Mouse (Mus musculus) common myeloid progenitor, adult 5-6 weeks (primary cell): ENCODE measurements around the gene Pank3. TPM values are rescaled to one million over a fixed set of nuclear protein-coding genes. Genes with fewer than 3 reads are reported as not detected.
"Not testable (repeated sequence)": the region's sequence is repeated elsewhere in the genome, so short reads cannot be mapped to it uniquely, and the experiment has no call there.

Experiments used
- ATAC-seq: replicated peaks from 2 replicates; pipeline ENCODE4 v1.8.0; 2016; ENCODE audit warnings: low read depth, mild to moderate bottlenecking, moderate TSS enrichment, inconsistent platforms; ENCODE audit not compliant: poor library complexity, severe bottlenecking
- total RNA-seq: library from RNA; stranded (forward); fragments of 200-1000, 187-1606 nt; gene quantifications from 2 replicates; pipeline ENCODE4 v1.2.3, GENCODE M21; 2017

Gene Pank3
- total RNA-seq, 1 experiment from 2014 or later = 32.2 TPM

DNA sequence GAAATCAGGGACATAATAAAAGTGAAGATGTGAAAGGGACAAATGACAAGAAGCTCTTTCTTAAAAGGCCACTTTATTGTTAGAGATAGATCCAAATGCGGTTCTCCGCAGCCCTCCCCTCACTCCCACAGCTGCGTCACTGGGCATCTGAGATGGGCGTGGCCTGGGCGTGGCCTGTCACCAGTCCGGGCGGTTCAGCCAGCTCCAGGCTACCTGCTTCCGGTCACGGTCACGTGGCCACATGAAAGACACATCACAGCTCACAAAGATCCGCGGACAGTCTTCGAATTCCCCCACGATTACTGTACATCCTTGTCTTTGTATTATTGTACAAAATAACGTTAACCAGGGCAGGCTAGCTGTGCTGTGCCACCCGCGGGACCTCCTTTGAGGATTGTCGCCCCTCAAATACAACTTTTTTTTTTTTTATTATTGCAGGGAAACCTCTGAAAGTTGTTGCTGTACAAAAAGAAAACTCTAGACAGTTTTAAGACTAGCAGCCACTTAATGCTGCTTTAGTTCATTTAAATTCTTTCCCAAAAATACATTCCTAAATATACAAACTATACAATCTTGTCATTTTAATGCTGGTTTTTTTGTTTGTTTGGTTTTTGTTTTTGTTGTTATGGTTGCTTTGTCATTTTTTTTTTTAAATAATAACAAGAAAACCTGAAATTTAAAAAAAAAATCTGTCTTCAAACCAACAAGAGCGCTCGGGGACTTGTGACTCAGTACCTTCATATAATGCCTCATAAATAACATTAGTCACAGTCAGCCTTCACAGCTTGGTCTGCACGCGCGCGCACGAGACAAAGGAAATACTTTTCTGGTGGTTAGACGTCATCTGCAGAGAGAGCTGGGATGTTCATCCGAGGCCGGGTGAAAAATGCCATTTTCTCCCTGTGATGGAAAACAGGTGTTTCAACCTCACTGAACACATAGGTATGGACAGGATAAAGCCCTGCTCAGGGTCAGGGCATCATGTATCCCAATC is 69.4 kb downstream of the Pank3 start:
- peak; percentile 77 for ATAC-seq

DNA sequence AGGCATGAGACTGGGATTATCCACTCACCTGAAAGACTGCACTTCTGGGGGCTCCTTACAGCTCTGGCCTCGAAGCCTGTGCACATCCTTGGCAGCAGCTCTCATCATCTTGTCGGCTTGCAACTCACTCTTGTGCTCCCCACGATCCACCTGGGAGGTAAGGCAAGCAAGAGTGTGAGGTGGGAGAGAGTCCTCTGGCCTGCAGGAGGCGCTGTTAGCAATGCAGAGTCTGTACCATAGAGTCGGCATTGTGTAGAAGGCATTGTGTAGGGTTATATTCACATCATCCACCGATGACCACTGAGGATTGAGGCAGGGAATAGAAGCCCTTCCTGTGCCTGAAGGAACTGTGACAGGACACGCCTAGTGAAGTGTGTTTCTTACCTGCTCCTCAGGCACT is 71.0 kb downstream of the Pank3 start:
- ATAC-seq = no peak

DNA sequence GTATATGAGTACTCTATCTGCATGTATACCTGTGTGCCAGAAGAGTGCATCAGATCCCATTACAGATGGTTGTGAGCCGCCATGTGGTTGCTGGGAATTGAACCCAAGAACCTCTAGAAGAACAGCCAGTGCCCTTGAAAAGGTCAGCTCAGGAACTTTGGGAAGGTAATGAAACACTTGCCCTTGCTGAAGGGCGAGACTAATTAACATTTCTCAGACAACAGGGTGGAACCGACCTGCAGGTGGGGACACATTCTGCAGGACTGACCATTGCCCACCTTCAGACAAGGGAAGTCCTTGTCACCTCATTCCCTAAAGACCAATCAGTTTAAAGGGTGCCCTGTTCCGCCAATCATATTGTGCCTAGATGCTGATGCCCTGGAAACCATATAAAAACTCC is 71.5 kb downstream of the Pank3 start:
- not testable (repeated sequence) for ATAC-seq

Other genes starting within 250 kb of the Pank3 start
- gene Fbll1, start 29.4 kb downstream of the Pank3 start, total RNA-seq = not detected in 2 replicates
- 120 and 129 TPM in 2 replicates for gene Rars, start 65.0 kb downstream of the Pank3 start, total RNA-seq
- not detected in 2 replicates for gene Wwc1, start 211.0 kb downstream of the Pank3 start, total RNA-seq